Mouse (Mus musculus) liver, postnatal 0 days (tissue): ENCODE measurements at regions not wholly inside any gene's neighbourhood (a gene's known extent, or its start where the extent isn't known, plus 50 kb on each side); places are given as distances from the start of the nearest gene placed in this dataset.
A peak's percentile ranks its signal among the peaks of the same experiment; 100 is the strongest.

Experiments used
- ATAC-seq: fragments of 200-750 bp; cut with Nextera tagmentation; 2 replicates; pipeline ENCODE4 v1.8.0; 2017; ENCODE audit warnings: mild to moderate bottlenecking, moderate library complexity
- DNase-seq: peaks from one replicate; pipeline ENCODE4 v3.0.0-alpha.2; 2016
- H3K27ac ChIP-seq: fragments of 300-500 bp; sonication (generic); 2 replicates; pipeline ENCODE4 v1.5.1; 2014; ENCODE audit warnings: antibody characterized with exemption, moderate library complexity, mild to moderate bottlenecking, low read depth
- H3K27me3 ChIP-seq: fragments of 300-500 bp; sonication (generic); 2 replicates; pipeline ENCODE4 v1.6.1; 2014; ENCODE audit warnings: low read length, control low read depth, mixed read lengths; ENCODE audit not compliant: insufficient read depth
- H3K36me3 ChIP-seq: fragments of 300-500 bp; sonication (generic); replicated peaks from 2 replicates; pipeline ENCODE4 v1.6.1; 2014; ENCODE audit warnings: mild to moderate bottlenecking, control low read depth, low read length, moderate library complexity, mixed read lengths; ENCODE audit not compliant: insufficient read depth
- H3K4me1 ChIP-seq: fragments of 300-500 bp; sonication (generic); 2 replicates; pipeline ENCODE4 v1.6.1; 2014; ENCODE audit warnings: antibody characterized with exemption, mild to moderate bottlenecking, control low read depth; ENCODE audit not compliant: insufficient read depth
- H3K4me2 ChIP-seq: fragments of 300-500 bp; sonication (generic); 2 replicates; pipeline ENCODE4 v1.6.1; 2014; ENCODE audit warnings: low read depth, mild to moderate bottlenecking, low read length, moderate library complexity, mixed read lengths
- H3K4me3 ChIP-seq: fragments of 300-500 bp; sonication (generic); 2 replicates; pipeline ENCODE4 v1.5.1; 2014; ENCODE audit warnings: low read depth, low read length
- H3K9ac ChIP-seq: fragments of 300-500 bp; sonication (generic); replicated peaks from 2 replicates; pipeline ENCODE4 v1.6.1; 2014; ENCODE audit warnings: mild to moderate bottlenecking, moderate library complexity
- H3K9me3 ChIP-seq: fragments of 300-500 bp; sonication (generic); 2 replicates; pipeline ENCODE4 v1.6.1; 2016; ENCODE audit warnings: mild to moderate bottlenecking, control low read depth, low read length, mixed read lengths
- CTCF ChIP-seq: sonication (generic); IDR thresholded peaks from 2 replicates; pipeline ENCODE4 v1.5.1; 2016; ENCODE audit warnings: antibody characterized with exemption, low read depth
- EP300 ChIP-seq: IDR thresholded peaks from 2 replicates; pipeline ENCODE4 v1.6.1; 2016; ENCODE audit warnings: antibody characterized with exemption, low read depth, mild to moderate bottlenecking
- WGBS: fragments of 180-500 bp; shearing (Covaris S2); extraction: QIAGEN DNeasy Blood & Tissue Kit; methylation state at CpG from one replicate; pipeline ENCODE4 v1.1.7; 2014; ENCODE audit not compliant: insufficient replicate concordance; 5-methylcytosine and 5-hydroxymethylcytosine counted together

- H3K27me3 ChIP-seq: no peaks in the 10 kb centered on the region
- no peak overlapping the region for H3K4me3 ChIP-seq
- no peak overlapping the region for H3K9ac ChIP-seq
- H3K4me2 ChIP-seq: no peak overlapping the region
- 65% methylated on average over 4 of the region's 4 CpGs for WGBS
- no peaks in the 10 kb centered on the region for H3K4me1 ChIP-seq
- TF ChIP-seq CTCF (no peak), EP300 (no peak)
- H3K9me3 ChIP-seq: no peaks in the 10 kb centered on the region
- DNase-seq (no peak), ATAC-seq (no peak)
- H3K27ac ChIP-seq: no peak overlapping the region
- no peaks in the 10 kb centered on the region for H3K36me3 ChIP-seq
Observed at GRCm38 (mm10) chr6:89251641-89252040, 110.8 kb downstream of the Plxna1 start.

- Histone ChIP-seq H3K4me2 (no peak overlapping the region), H3K36me3 (no peaks in the 10 kb centered on the region), H3K27ac (no peak overlapping the region), H3K27me3 (no peaks in the 10 kb centered on the region), H3K4me1 (no peaks in the 10 kb centered on the region; the same call in 1 of the 2 replicates), H3K9me3 (no peaks in the 10 kb centered on the region), H3K4me3 (no peak overlapping the region), H3K9ac (no peak overlapping the region)
- WGBS: 28% methylated on average over 4 of the region's 4 CpGs
- no peak for TF ChIP-seq EP300
- no peak for TF ChIP-seq CTCF
- ATAC-seq (no peak), DNase-seq (no peak)
Observed at GRCm38 (mm10) chr6:89256022-89256421, 106.4 kb downstream of the Plxna1 start.

- ATAC-seq (peak; percentile 31; the same call in 1 of the 2 replicates), DNase-seq (no peak)
- Histone ChIP-seq H3K27me3 (no peaks in the 10 kb centered on the region), H3K4me1 (no peaks in the 10 kb centered on the region; the same call in 1 of the 2 replicates), H3K27ac (no peak overlapping the region), H3K9me3 (no peaks in the 10 kb centered on the region), H3K9ac (no peak overlapping the region), H3K4me2 (no peak overlapping the region), H3K36me3 (no peaks in the 10 kb centered on the region), H3K4me3 (no peak overlapping the region)
- WGBS: 43% methylated on average over 8 of the region's 8 CpGs
- no peak for TF ChIP-seq CTCF
- TF ChIP-seq EP300: no peak
Observed at GRCm38 (mm10) chr6:89256630-89257292, 105.7 kb downstream of the Plxna1 start.

- Histone ChIP-seq H3K36me3 (no peaks in the 10 kb centered on the region), H3K9me3 (no peaks in the 10 kb centered on the region), H3K4me2 (no peak overlapping the region), H3K4me3 (no peak overlapping the region), H3K9ac (no peak overlapping the region), H3K27ac (no peak overlapping the region), H3K27me3 (no peaks in the 10 kb centered on the region), H3K4me1 (no peaks in the 10 kb centered on the region; the same call in 1 of the 2 replicates)
- ATAC-seq: no peak
- TF ChIP-seq CTCF (no peak), EP300 (no peak)
- 51% methylated on average over 6 of the region's 6 CpGs for WGBS
- no peak for DNase-seq
Observed at GRCm38 (mm10) chr6:89257416-89257815, 105.0 kb downstream of the Plxna1 start.

- Histone ChIP-seq H3K4me2 (no peak overlapping the region), H3K4me1 (no peaks in the 10 kb centered on the region; the same call in 1 of the 2 replicates), H3K27me3 (no peaks in the 10 kb centered on the region), H3K36me3 (no peaks in the 10 kb centered on the region), H3K9ac (no peak overlapping the region), H3K9me3 (no peaks in the 10 kb centered on the region), H3K27ac (no peak overlapping the region), H3K4me3 (no peak overlapping the region)
- 38% methylated on average over 4 of the region's 4 CpGs for WGBS
- peak; percentile 31; the same call in 1 of the 2 replicates for ATAC-seq
- no peak for DNase-seq
- TF ChIP-seq EP300 (no peak), CTCF (no peak)
Observed at GRCm38 (mm10) chr6:89258140-89258539, 104.3 kb downstream of the Plxna1 start.

- DNase-seq (no peak), ATAC-seq (no peak)
- H3K9me3 ChIP-seq: no peaks in the 10 kb centered on the region
- no peak for TF ChIP-seq EP300
- no peak for TF ChIP-seq CTCF
- H3K9ac ChIP-seq: no peak overlapping the region
- no peak overlapping the region for H3K4me3 ChIP-seq
- no peaks in the 10 kb centered on the region for H3K27me3 ChIP-seq
- H3K36me3 ChIP-seq: no peaks in the 10 kb centered on the region
- H3K4me1 ChIP-seq: no peaks in the 10 kb centered on the region; the same call in 1 of the 2 replicates
- no peak overlapping the region for H3K27ac ChIP-seq
- 79% methylated on average over 11 of the region's 11 CpGs for WGBS
- H3K4me2 ChIP-seq: no peak overlapping the region
Observed at GRCm38 (mm10) chr6:89259406-89259994, 102.9 kb downstream of the Plxna1 start.
